Mouse (Mus musculus) urinary bladder, postnatal 4 days (tissue): ENCODE data around the gene Tenm2.

Source experiments
- DNase-seq, 2 experiments: peaks; one replicate each; pipeline ENCODE4 v3.0.0; 2021 to 2022; ENCODE audit warnings: low spot score in 2 of 2

The Tenm2 gene

GRCm38 (mm10) chr11:36484466-36485069, 751.2 kb downstream of the Tenm2 start:
- no peak for DNase-seq

GRCm38 (mm10) chr11:36482136-36482535, 753.6 kb downstream of the Tenm2 start:
- DNase-seq: no peak

- DNase-seq: no peak
These were observed 754.2 kb downstream of the Tenm2 start for GRCm38 (mm10) chr11:36481524-36481923.

- no peak for DNase-seq
These were observed 754.7 kb downstream of the Tenm2 start for GRCm38 (mm10) chr11:36481086-36481485.

GRCm38 (mm10) chr11:36469811-36470551, 765.8 kb downstream of the Tenm2 start:
- DNase-seq: no peak

- no peak for DNase-seq
These were observed 777.3 kb downstream of the Tenm2 start for GRCm38 (mm10) chr11:36458451-36458850.

GRCm38 (mm10) chr11:36454076-36454475, 781.7 kb downstream of the Tenm2 start:
- no peak for DNase-seq

- no peak for DNase-seq
These were observed 783.3 kb downstream of the Tenm2 start for GRCm38 (mm10) chr11:36452436-36452835.

GRCm38 (mm10) chr11:36446351-36446750, 789.4 kb downstream of the Tenm2 start:
- DNase-seq: no peak

GRCm38 (mm10) chr11:36443821-36444220, 791.9 kb downstream of the Tenm2 start:
- DNase-seq: no peak

- no peak for DNase-seq
These were observed 794.0 kb downstream of the Tenm2 start for GRCm38 (mm10) chr11:36441801-36442200.

- DNase-seq: no peak
These were observed 799.5 kb downstream of the Tenm2 start for GRCm38 (mm10) chr11:36436251-36436650.

GRCm38 (mm10) chr11:36428947-36429346, 806.8 kb downstream of the Tenm2 start:
- DNase-seq: no peak

- DNase-seq: no peak
These were observed 810.8 kb downstream of the Tenm2 start for GRCm38 (mm10) chr11:36424959-36425358.

- no peak for DNase-seq
These were observed 815.7 kb downstream of the Tenm2 start for GRCm38 (mm10) chr11:36420047-36420446.

- no peak for DNase-seq
These were observed 820.5 kb downstream of the Tenm2 start for GRCm38 (mm10) chr11:36415244-36415643.

- no peak for DNase-seq
These were observed 824.9 kb downstream of the Tenm2 start for GRCm38 (mm10) chr11:36410881-36411280.

GRCm38 (mm10) chr11:36395803-36396710, 839.7 kb downstream of the Tenm2 start:
- no peak for DNase-seq

GRCm38 (mm10) chr11:36384696-36385095, 851.1 kb downstream of the Tenm2 start:
- no peak for DNase-seq

- no peak for DNase-seq
These were observed 864.0 kb downstream of the Tenm2 start for GRCm38 (mm10) chr11:36371814-36372213.

- DNase-seq: no peak
These were observed 870.7 kb downstream of the Tenm2 start for GRCm38 (mm10) chr11:36365067-36365466.

GRCm38 (mm10) chr11:36364441-36364840, 871.3 kb downstream of the Tenm2 start:
- no peak for DNase-seq
